Mouse (Mus musculus) limb, embryonic 13.5 days (tissue): Measurements from ENCODE around the gene 4931422A03Rik. TPM values are rescaled to one million over a fixed set of nuclear protein-coding genes. Genes with fewer than 3 reads are reported as not detected.

Experiments used
- ATAC-seq: fragments of 200-750 bp; cut with Nextera tagmentation; 2 replicates; pipeline ENCODE4 v1.8.0; 2017; ENCODE audit warnings: low read depth, moderate number of reproducible peaks, moderate TSS enrichment; ENCODE audit not compliant: low FRiP score
- H3K27ac ChIP-seq: fragments of 300-500 bp; sonication (generic); 2 replicates; pipeline ENCODE4 v1.5.1; 2015; ENCODE audit warnings: inconsistent platforms, mild to moderate bottlenecking, moderate library complexity
- H3K27me3 ChIP-seq: fragments of 300-500 bp; sonication (generic); 2 replicates; pipeline ENCODE4 v1.6.1; 2015; ENCODE audit warnings: mild to moderate bottlenecking, inconsistent platforms
- H3K36me3 ChIP-seq: fragments of 300-500 bp; sonication (generic); 2 replicates; pipeline ENCODE4 v1.6.1; 2015; ENCODE audit warnings: inconsistent platforms, mild to moderate bottlenecking, moderate library complexity
- H3K4me1 ChIP-seq: fragments of 300-500 bp; sonication (generic); 2 replicates; pipeline ENCODE4 v1.6.1; 2015; ENCODE audit warnings: inconsistent platforms
- H3K4me2 ChIP-seq: fragments of 300-500 bp; sonication (generic); replicated peaks from 2 replicates; pipeline ENCODE4 v1.6.1; 2015; ENCODE audit warnings: inconsistent platforms, mild to moderate bottlenecking, moderate library complexity
- H3K4me3 ChIP-seq: fragments of 300-500 bp; sonication (generic); 2 replicates; pipeline ENCODE4 v1.5.1; 2015; ENCODE audit warnings: moderate library complexity, mild to moderate bottlenecking, inconsistent platforms
- H3K9ac ChIP-seq: fragments of 300-500 bp; sonication (generic); 2 replicates; pipeline ENCODE4 v1.6.1; 2015; ENCODE audit warnings: mild to moderate bottlenecking, inconsistent platforms
- H3K9me3 ChIP-seq: fragments of 300-500 bp; sonication (generic); 2 replicates; pipeline ENCODE4 v1.6.1; 2016; ENCODE audit warnings: inconsistent platforms
- WGBS: fragments of 180-500 bp; shearing (Covaris S2); methylation state at CpG from one replicate; pipeline ENCODE4 v1.1.7; 2015; 5-methylcytosine and 5-hydroxymethylcytosine counted together
- polyA plus RNA-seq: library from polyadenylated mRNA; unstranded; fragments of >200 nt; fragmentation: Nextera tagmentation; extraction: Ambion mirVana; gene quantifications from 2 replicates; pipeline ENCODE4 v1.2.1, GENCODE M21; 2015

The 4931422A03Rik gene
- polyA plus RNA-seq, 1 experiment from 2014 or later: 2.9 TPM

DNA sequence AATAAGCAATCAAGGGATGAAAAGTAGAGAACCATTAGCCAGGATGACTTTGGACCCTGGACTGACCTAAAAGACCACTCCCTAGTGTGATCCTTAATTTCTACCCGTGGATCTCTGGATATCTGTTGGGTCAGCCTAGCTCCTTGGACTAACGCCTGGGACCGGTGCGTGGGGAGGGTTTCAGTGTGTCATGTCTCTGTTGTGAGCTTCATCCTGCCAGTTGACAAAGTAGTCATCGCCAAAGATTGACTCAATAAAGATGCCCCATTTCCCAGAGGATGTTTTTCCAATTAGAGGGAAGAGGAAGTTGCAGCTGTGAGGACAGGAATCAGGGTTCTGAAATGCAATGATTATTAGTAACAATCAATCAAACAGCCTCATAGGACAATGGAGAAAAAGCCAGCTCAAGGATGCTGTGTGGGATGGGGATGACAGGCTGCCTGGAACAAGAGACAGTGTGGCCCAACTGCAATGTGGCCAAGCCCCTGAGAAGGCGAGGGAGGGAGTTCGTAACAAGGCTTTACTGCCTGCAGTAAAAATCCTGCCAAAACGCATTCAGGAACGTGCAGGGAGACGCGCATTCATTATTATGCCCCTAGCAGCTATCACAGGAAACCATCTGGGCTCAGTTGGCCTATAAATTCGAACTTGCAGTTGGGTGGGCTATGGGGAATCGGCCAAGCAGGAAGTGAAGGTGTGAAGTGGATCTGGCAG is 97.7 kb downstream of the 4931422A03Rik start:
- ATAC-seq: peak; percentile 42; the same call in 1 of the 2 replicates
- Histone ChIP-seq H3K4me3 (no peak overlapping the region), H3K9me3 (no peaks in the 10 kb centered on the region), H3K36me3 (no peaks in the 10 kb centered on the region), H3K4me2 (peak overlapping the region; percentile 14; the same call in 1 of the 2 replicates), H3K4me1 (peaks cover 37% of the 10 kb centered on the region), H3K27ac (no peak overlapping the region), H3K9ac (no peak overlapping the region), H3K27me3 (peaks cover 6% of the 10 kb centered on the region)
- WGBS: 19% methylated on average over 13 of the region's 13 CpGs

DNA sequence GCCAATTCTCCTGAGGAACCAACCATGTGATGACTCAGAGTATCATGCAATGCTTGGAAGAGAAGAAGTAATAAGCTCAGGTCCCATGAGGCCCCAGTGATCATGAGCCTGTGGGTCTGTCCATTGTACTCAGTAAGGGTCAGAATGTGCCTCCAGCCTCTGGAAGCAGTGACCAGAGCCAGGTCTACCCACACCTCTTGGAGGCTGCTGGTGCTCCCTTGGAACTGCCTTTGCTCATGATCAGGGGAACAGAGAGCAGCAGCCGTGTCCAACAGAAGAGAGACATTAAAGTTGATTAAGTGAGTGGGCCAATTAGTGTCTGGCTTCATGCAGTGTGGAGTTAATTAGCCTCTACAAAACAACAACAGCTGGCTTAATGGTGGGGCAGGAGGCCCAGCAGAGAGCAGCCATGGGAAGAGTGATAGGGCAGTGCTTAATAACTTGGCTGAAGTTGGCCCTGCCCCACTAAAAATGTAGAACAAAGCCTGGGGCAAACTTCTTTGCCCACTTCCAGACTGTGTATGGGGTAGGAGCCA is 100.5 kb downstream of the 4931422A03Rik start:
- Histone ChIP-seq H3K9ac (no peak overlapping the region), H3K4me2 (no peak overlapping the region), H3K27me3 (peaks cover 6% of the 10 kb centered on the region), H3K4me3 (no peak overlapping the region), H3K27ac (no peak overlapping the region), H3K9me3 (no peaks in the 10 kb centered on the region), H3K4me1 (peaks cover 37% of the 10 kb centered on the region), H3K36me3 (no peaks in the 10 kb centered on the region)
- peak; percentile 72 for ATAC-seq
- 5% methylated on average over 1 of the region's 1 CpGs for WGBS

- Histone ChIP-seq H3K27ac (no peak overlapping the region), H3K4me1 (peaks cover 32% of the 10 kb centered on the region), H3K36me3 (no peaks in the 10 kb centered on the region), H3K9ac (no peak overlapping the region), H3K4me2 (no peak overlapping the region), H3K9me3 (no peaks in the 10 kb centered on the region), H3K27me3 (peaks cover 1% of the 10 kb centered on the region; the same call in 1 of the 2 replicates), H3K4me3 (no peak overlapping the region)
- ATAC-seq: no peak
- 87% methylated on average over 4 of the region's 4 CpGs for WGBS
Observed at GRCm38 (mm10) chr2:103926586-103927113, 101.5 kb downstream of the 4931422A03Rik start.

DNA sequence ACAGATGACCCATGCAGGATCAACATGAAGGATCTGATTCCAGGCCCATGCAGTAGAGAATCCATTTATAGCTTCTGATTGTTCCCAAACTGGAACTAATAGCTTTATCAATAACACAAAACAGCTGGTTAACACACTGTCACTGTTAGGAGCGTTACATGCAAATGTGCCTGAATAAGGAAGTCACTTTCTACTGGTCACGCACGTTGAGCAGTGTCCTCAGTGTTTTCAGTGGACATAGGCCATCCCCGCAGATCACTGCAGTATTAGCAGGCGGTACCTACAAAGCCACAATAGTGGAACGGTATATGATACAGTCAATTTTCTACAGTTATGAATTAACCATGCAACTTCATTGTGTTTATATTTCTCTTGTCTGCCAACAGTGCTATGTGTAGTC is 108.7 kb downstream of the 4931422A03Rik start:
- H3K27ac ChIP-seq: no peak overlapping the region
- no peak overlapping the region for H3K9ac ChIP-seq
- no peaks in the 10 kb centered on the region for H3K27me3 ChIP-seq
- no peaks in the 10 kb centered on the region for H3K36me3 ChIP-seq
- no peak for ATAC-seq
- no peak overlapping the region for H3K4me2 ChIP-seq
- 91% methylated on average over 6 of the region's 6 CpGs for WGBS
- no peaks in the 10 kb centered on the region for H3K4me1 ChIP-seq
- H3K9me3 ChIP-seq: no peaks in the 10 kb centered on the region
- H3K4me3 ChIP-seq: no peak overlapping the region

DNA sequence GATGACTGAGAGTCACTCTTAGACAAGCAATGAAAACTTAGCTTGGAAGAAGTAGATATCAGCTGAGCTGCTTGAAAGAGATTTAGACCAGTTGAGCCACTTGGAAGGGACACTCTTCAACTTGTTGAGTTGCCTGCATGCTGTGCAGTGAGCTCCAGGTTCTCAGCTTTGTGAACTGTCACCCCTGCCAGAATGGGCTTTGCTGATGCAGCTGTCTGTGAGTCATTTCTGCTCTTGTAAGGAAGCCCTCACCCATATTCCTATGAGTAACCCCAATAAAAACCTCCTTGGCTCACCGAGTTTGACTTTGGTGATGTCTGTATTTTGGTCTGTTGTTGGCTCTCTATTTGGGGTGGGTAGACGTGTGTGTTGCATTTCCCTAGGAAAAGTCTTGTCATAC is 109.8 kb downstream of the 4931422A03Rik start:
- H3K36me3 ChIP-seq: no peaks in the 10 kb centered on the region
- ATAC-seq: no peak
- no peak overlapping the region for H3K4me2 ChIP-seq
- no peak overlapping the region for H3K9ac ChIP-seq
- H3K4me1 ChIP-seq: peaks cover 6% of the 10 kb centered on the region; the same call in 1 of the 2 replicates
- H3K4me3 ChIP-seq: no peak overlapping the region
- H3K9me3 ChIP-seq: no peaks in the 10 kb centered on the region
- H3K27me3 ChIP-seq: no peaks in the 10 kb centered on the region
- H3K27ac ChIP-seq: no peak overlapping the region
- 89% methylated on average over 2 of the region's 2 CpGs for WGBS

DNA sequence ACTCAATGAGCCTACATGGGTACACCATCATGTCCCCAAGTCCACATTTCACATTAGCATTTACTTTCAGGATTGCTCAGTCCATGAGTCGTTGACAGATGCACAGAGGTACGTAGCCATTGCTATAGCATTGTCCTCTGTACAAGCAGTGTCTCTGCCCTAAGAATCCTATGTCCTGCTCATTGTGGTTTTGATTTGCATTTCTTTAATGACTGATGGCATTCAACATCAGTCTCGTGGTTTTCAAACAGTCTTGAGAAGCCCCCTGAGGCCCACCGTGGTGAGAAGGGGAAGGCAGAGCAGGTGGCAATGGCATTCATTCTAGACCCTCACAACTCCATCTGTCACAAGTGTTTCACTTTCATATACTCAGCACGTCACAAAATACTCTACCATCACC is 110.8 kb downstream of the 4931422A03Rik start:
- Histone ChIP-seq H3K4me3 (no peak overlapping the region), H3K27me3 (no peaks in the 10 kb centered on the region), H3K4me2 (no peak overlapping the region), H3K4me1 (peaks cover 15% of the 10 kb centered on the region; the same call in 1 of the 2 replicates), H3K27ac (no peak overlapping the region), H3K9me3 (no peaks in the 10 kb centered on the region), H3K9ac (no peak overlapping the region), H3K36me3 (no peaks in the 10 kb centered on the region)
- ATAC-seq: no peak
- 86% methylated on average over 5 of the region's 5 CpGs for WGBS

Other genes starting within 250 kb of the 4931422A03Rik start
- 319 and 339 TPM in 2 replicates for gene Caprin1, start 230.7 kb downstream of the 4931422A03Rik start, polyA plus RNA-seq
- 14.0 and 14.5 TPM in 2 replicates for gene Lmo2, start 70.4 kb downstream of the 4931422A03Rik start, polyA plus RNA-seq
- 55.5 and 56.6 TPM in 2 replicates for gene Fbxo3, start 640 bp downstream of the 4931422A03Rik start, polyA plus RNA-seq
- 0.14 TPM in 1 of 2 replicates, not detected in the other for gene Gm10912, start 37.5 kb upstream of the 4931422A03Rik start, polyA plus RNA-seq
- not detected in 2 replicates for gene Gm10799, start 40.2 kb upstream of the 4931422A03Rik start, polyA plus RNA-seq
- 3.7 and 5.8 TPM in 2 replicates for gene Cd59b, start 41.5 kb upstream of the 4931422A03Rik start, polyA plus RNA-seq
- gene Cd59a, start 67.4 kb upstream of the 4931422A03Rik start, polyA plus RNA-seq: 19.2 and 19.8 TPM in 2 replicates
- gene A930018P22Rik, start 94.4 kb upstream of the 4931422A03Rik start, polyA plus RNA-seq: not detected in 2 replicates